Mouse (Mus musculus) neural tube, embryonic 11.5 days (tissue): ENCODE results near the gene F7. TPM values are rescaled to one million over a fixed set of nuclear protein-coding genes. Genes with fewer than 3 reads are reported as not detected.

Experiments
- ATAC-seq: fragments of 200-750 bp; cut with Nextera tagmentation; 2 replicates; pipeline ENCODE4 v1.8.0; 2017; ENCODE audit warnings: moderate number of reproducible peaks, mild to moderate bottlenecking, moderate TSS enrichment, moderate library complexity; ENCODE audit not compliant: insufficient read depth, low FRiP score, low TSS enrichment
- DNase-seq: peaks from one replicate; pipeline ENCODE4 v3.0.0-alpha.2; 2015; ENCODE audit warnings: low spot score
- H3K27ac ChIP-seq: fragments of 300-500 bp; sonication (generic); 2 replicates; pipeline ENCODE4 v1.5.1; 2014; ENCODE audit warnings: low read depth, mild to moderate bottlenecking, low read length
- H3K27me3 ChIP-seq: fragments of 300-500 bp; sonication (generic); 2 replicates; pipeline ENCODE4 v1.6.1; 2014; ENCODE audit warnings: mild to moderate bottlenecking, low read length, mixed read lengths; ENCODE audit not compliant: control insufficient read depth, insufficient read depth
- H3K36me3 ChIP-seq: fragments of 300-500 bp; sonication (generic); 2 replicates; pipeline ENCODE4 v1.6.1; 2014; ENCODE audit warnings: mild to moderate bottlenecking, low read length, moderate library complexity, mixed read lengths; ENCODE audit not compliant: control insufficient read depth, insufficient read depth
- H3K4me1 ChIP-seq: fragments of 300-500 bp; sonication (generic); 2 replicates; pipeline ENCODE4 v1.6.1; 2014; ENCODE audit warnings: low read length, mixed read lengths; ENCODE audit not compliant: control insufficient read depth, insufficient read depth
- H3K4me2 ChIP-seq: fragments of 300-500 bp; sonication (generic); 2 replicates; pipeline ENCODE4 v1.6.1; 2014; ENCODE audit warnings: low read depth, mild to moderate bottlenecking, moderate library complexity
- H3K4me3 ChIP-seq: fragments of 300-500 bp; sonication (generic); 2 replicates; pipeline ENCODE4 v1.5.1; 2014; ENCODE audit warnings: low read depth, low read length
- H3K9ac ChIP-seq: fragments of 300-500 bp; sonication (generic); 2 replicates; pipeline ENCODE4 v1.6.1; 2014; ENCODE audit warnings: mild to moderate bottlenecking, low read length
- H3K9me3 ChIP-seq: fragments of 300-500 bp; sonication (generic); 2 replicates; pipeline ENCODE4 v1.6.1; 2016; ENCODE audit warnings: low read length; ENCODE audit not compliant: control insufficient read depth
- WGBS: fragments of 180-500 bp; shearing (Covaris S2); extraction: QIAGEN DNeasy Blood & Tissue Kit; methylation state at CpG from one replicate; pipeline ENCODE4 v1.1.7; 2014; 5-methylcytosine and 5-hydroxymethylcytosine counted together
- polyA plus RNA-seq: library from polyadenylated mRNA; unstranded; fragments of >200 nt; fragmentation: Nextera tagmentation; extraction: Ambion mirVana; gene quantifications from 2 replicates; pipeline ENCODE4 v1.2.1, GENCODE M21; 2014

F7 gene
- polyA plus RNA-seq, 1 experiment from 2014 or later = not detected

GRCm38 (mm10) chr8:13007458-13007857 lies 18.4 kb upstream of the F7 start:
- Histone ChIP-seq H3K36me3 (peaks cover 22% of the 10 kb centered on the region), H3K27ac (no peak overlapping the region), H3K27me3 (no peaks in the 10 kb centered on the region), H3K4me1 (no peaks in the 10 kb centered on the region), H3K4me2 (no peak overlapping the region), H3K9ac (no peak overlapping the region), H3K4me3 (no peak overlapping the region), H3K9me3 (no peaks in the 10 kb centered on the region; the same call in 1 of the 2 replicates)
- no peak for ATAC-seq
- 78% methylated on average over 4 of the region's 4 CpGs for WGBS
- DNase-seq = no peak

DNA sequence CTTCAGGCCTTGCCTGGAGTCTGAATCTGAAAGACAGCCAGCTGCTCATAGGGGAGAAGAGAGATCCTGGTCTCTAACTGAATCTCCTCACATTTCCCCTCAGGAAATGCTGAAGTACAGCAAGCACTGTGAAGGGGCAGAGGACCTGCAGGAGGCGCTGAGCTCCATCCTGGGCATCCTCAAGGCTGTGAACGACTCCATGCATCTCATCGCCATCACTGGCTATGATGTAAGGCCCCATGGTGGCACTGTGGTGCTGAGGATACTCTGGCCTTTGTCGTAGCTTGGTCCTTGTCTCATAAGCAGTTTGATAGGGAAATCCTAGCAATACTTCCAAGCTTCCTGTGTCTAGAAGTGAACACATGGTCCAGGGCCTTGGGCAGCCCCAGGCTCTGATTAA lies 15.5 kb upstream of the F7 start:
- Histone ChIP-seq H3K27me3 (no peaks in the 10 kb centered on the region), H3K9ac (no peak overlapping the region), H3K9me3 (no peaks in the 10 kb centered on the region; the same call in 1 of the 2 replicates), H3K4me1 (no peaks in the 10 kb centered on the region), H3K27ac (no peak overlapping the region), H3K36me3 (peaks cover 23% of the 10 kb centered on the region), H3K4me2 (no peak overlapping the region), H3K4me3 (no peak overlapping the region)
- DNase-seq (no peak), ATAC-seq (no peak)
- WGBS = 70% methylated on average over 4 of the region's 4 CpGs

- no peak overlapping the region for H3K4me2 ChIP-seq
- H3K4me3 ChIP-seq = no peak overlapping the region
- H3K27ac ChIP-seq = no peak overlapping the region
- DNase-seq = no peak
- H3K36me3 ChIP-seq = no peaks in the 10 kb centered on the region
- H3K9ac ChIP-seq = no peak overlapping the region
- no peaks in the 10 kb centered on the region for H3K4me1 ChIP-seq
- H3K27me3 ChIP-seq = no peaks in the 10 kb centered on the region
- no peak for ATAC-seq
- 59% methylated on average over 4 of the region's 4 CpGs for WGBS
- no peaks in the 10 kb centered on the region for H3K9me3 ChIP-seq
These were observed 6.3 kb upstream of the F7 start for GRCm38 (mm10) chr8:13019560-13019959.

- no peak overlapping the region for H3K27ac ChIP-seq
- H3K4me3 ChIP-seq = no peak overlapping the region
- H3K27me3 ChIP-seq = no peaks in the 10 kb centered on the region
- DNase-seq (no peak), ATAC-seq (no peak)
- WGBS = 94% methylated on average over 8 of the region's 8 CpGs
- no peaks in the 10 kb centered on the region for H3K36me3 ChIP-seq
- no peaks in the 10 kb centered on the region for H3K9me3 ChIP-seq
- H3K9ac ChIP-seq = no peak overlapping the region
- no peak overlapping the region for H3K4me2 ChIP-seq
- H3K4me1 ChIP-seq = 0 out of 2 replicates have a peak, but pooled peaks cover 2% of the 10 kb centered on the region
These were observed 4.0 kb upstream of the F7 start for GRCm38 (mm10) chr8:13021830-13022229.

GRCm38 (mm10) chr8:13027615-13028014 lies 1.8 kb downstream of the F7 start:
- Histone ChIP-seq H3K9me3 (no peaks in the 10 kb centered on the region), H3K4me3 (no peak overlapping the region)
- no peak for ATAC-seq

DNA sequence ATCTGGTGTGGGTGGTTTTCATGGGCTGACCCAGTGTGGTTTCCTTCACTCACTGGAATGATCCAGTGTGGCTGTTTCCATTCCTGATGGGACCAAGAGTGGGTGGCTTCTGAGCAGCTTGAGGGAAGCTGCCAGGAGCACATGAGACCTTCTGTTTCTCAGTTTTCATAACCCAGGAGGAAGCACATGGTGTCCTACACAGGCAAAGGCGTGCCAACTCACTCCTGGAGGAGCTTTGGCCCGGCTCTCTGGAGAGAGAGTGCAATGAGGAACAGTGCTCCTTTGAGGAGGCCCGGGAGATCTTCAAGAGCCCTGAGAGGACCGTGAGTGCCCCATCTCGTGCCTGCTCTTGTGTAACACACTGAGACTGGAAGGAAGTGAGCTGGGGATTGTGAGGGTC lies 2.6 kb downstream of the F7 start:
- DNase-seq (no peak), ATAC-seq (no peak)
- Histone ChIP-seq H3K4me3 (no peak overlapping the region), H3K27ac (no peak overlapping the region), H3K4me1 (0 out of 2 replicates have a peak, but pooled peaks cover 2% of the 10 kb centered on the region), H3K9me3 (no peaks in the 10 kb centered on the region), H3K36me3 (no peaks in the 10 kb centered on the region), H3K9ac (no peak overlapping the region), H3K27me3 (no peaks in the 10 kb centered on the region), H3K4me2 (no peak overlapping the region)
- WGBS = 79% methylated on average over 5 of the region's 5 CpGs

More at GRCm38 (mm10) chr8:13027615-13028014, 1.8 kb downstream of the F7 start:
- H3K27me3 ChIP-seq = no peaks in the 10 kb centered on the region
- 0 out of 2 replicates have a peak, but pooled peaks cover 2% of the 10 kb centered on the region for H3K4me1 ChIP-seq
- H3K27ac ChIP-seq = no peak overlapping the region
- H3K9ac ChIP-seq = no peak overlapping the region
- H3K36me3 ChIP-seq = no peaks in the 10 kb centered on the region
- DNase-seq = no peak
- no peak overlapping the region for H3K4me2 ChIP-seq
- 86% methylated on average over 5 of the region's 5 CpGs for WGBS

DNA sequence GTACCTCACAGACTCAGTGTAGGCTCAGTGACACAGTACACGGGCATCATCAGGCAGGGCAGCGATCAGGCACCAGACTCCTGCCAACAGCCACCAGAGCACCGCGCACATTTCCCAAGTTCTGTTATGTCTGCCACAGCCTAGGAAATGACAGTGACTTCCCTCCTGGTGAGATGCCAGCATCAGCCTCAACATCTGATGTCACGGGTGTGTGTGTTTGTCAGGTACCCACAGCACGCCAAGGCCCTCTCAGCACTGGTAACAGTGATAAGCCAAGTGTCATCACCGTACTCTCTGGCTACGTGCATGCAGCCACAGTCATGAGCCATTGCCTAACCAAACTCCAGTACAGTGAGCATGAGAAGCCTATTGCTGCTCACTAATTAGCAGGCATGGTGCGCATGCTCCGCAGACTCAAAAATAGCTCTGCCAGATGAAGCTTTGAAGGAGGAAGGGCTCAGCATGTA lies 10.5 kb downstream of the F7 start:
- no peak overlapping the region for H3K9ac ChIP-seq
- H3K9me3 ChIP-seq = no peaks in the 10 kb centered on the region
- no peak overlapping the region for H3K4me3 ChIP-seq
- H3K36me3 ChIP-seq = no peaks in the 10 kb centered on the region
- DNase-seq (no peak), ATAC-seq (no peak)
- no peaks in the 10 kb centered on the region for H3K4me1 ChIP-seq
- H3K27ac ChIP-seq = no peak overlapping the region
- H3K4me2 ChIP-seq = no peak overlapping the region
- WGBS = 91% methylated on average over 10 of the region's 10 CpGs
- H3K27me3 ChIP-seq = no peaks in the 10 kb centered on the region

DNA sequence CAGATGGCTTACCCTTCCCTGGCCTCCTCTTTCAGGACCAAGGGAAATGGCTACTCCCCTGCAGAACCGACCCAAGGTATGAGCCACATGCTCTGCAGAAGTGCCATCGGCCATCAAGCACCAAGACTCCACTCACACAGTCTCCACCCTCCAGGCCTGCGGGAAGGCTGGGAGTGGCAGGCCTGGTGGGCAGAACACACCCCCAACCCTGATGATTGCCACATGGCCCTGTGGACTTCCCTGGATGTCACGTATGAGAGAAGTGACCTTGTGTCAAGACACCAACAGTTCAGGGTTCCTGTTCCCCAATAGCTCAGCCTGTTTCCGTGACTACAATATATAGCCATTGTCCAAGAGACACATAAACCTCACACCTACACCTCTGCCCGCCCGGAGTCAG lies 11.2 kb downstream of the F7 start, which contains the start of gene F10:
F10 (plus strand) TSS at position 294 of the 400 bp plus-strand sequence.
- H3K4me1 ChIP-seq = no peaks in the 10 kb centered on the region
- H3K9ac ChIP-seq = no peak within 1 kb of the TSS
- no peaks in the 10 kb centered on the region for H3K36me3 ChIP-seq
- no peaks in the 10 kb centered on the region for H3K27me3 ChIP-seq
- no peak within 1 kb of the TSS for H3K4me3 ChIP-seq
- H3K27ac ChIP-seq = no peak within 1 kb of the TSS
- no peak for DNase-seq
- no peak within 1 kb of the TSS for H3K4me2 ChIP-seq
- no peak for ATAC-seq
- no peaks in the 10 kb centered on the region for H3K9me3 ChIP-seq
- 71% methylated on average over 7 of the region's 7 CpGs for WGBS

- H3K9me3 ChIP-seq = no peaks in the 10 kb centered on the region
- 48% methylated on average over 5 of the region's 5 CpGs for WGBS
- no peak overlapping the region for H3K27ac ChIP-seq
These were observed 11.7 kb downstream of the F7 start for GRCm38 (mm10) chr8:13037569-13037968.

More at GRCm38 (mm10) chr8:13037569-13037968, 11.7 kb downstream of the F7 start:
- Histone ChIP-seq H3K4me2 (no peak overlapping the region), H3K4me1 (no peaks in the 10 kb centered on the region), H3K36me3 (no peaks in the 10 kb centered on the region), H3K4me3 (no peak overlapping the region), H3K27me3 (no peaks in the 10 kb centered on the region), H3K9ac (no peak overlapping the region)
- DNase-seq = no peak
- ATAC-seq = no peak
